Mouse (Mus musculus): ENCODE measurements around the gene Teddm1a.
"Not testable (repeated sequence)": the region's sequence is repeated elsewhere in the genome, so short reads cannot be mapped to it uniquely, and the experiment has no call there.

The Teddm1a gene

GRCm38 (mm10) chr1:153891442-153891841 is at the start of gene Teddm1a:
Teddm1a (plus strand) TSS chr1:153891742.
- no peak for DNase-seq

- DNase-seq = no peak
Measured at GRCm38 (mm10) chr1:153842121-153842740, 49.3 kb upstream of the Teddm1a start.

GRCm38 (mm10) chr1:153844042-153844441 is 47.5 kb upstream of the Teddm1a start, which contains the start of gene Rgsl1:
Rgsl1 (minus strand) TSS chr1:153844142.
- DNase-seq = no peak

- no peak for DNase-seq
Measured at GRCm38 (mm10) chr1:153846420-153846819, 45.1 kb upstream of the Teddm1a start.

- DNase-seq = no peak
Measured at GRCm38 (mm10) chr1:153846867-153847266, 44.7 kb upstream of the Teddm1a start.

GRCm38 (mm10) chr1:153852696-153853095 is 38.8 kb upstream of the Teddm1a start:
- not testable (repeated sequence) for DNase-seq

- DNase-seq = no peak
Measured at GRCm38 (mm10) chr1:153855946-153856345, 35.6 kb upstream of the Teddm1a start.

GRCm38 (mm10) chr1:153874045-153874444 is 17.5 kb upstream of the Teddm1a start, which contains the start of gene Teddm1b:
Teddm1b (plus strand) TSS chr1:153874345.
- DNase-seq = no peak

- not testable (repeated sequence) for DNase-seq
Measured at GRCm38 (mm10) chr1:153880391-153880790, 11.2 kb upstream of the Teddm1a start.

GRCm38 (mm10) chr1:153886024-153886633 is 5.4 kb upstream of the Teddm1a start:
- no peak for DNase-seq

GRCm38 (mm10) chr1:153890121-153890520 is 1.4 kb upstream of the Teddm1a start:
- no peak for DNase-seq

GRCm38 (mm10) chr1:153893746-153894145 is 2.2 kb downstream of the Teddm1a start:
- no peak for DNase-seq

GRCm38 (mm10) chr1:153894201-153894893 is 2.8 kb downstream of the Teddm1a start:
- no peak for DNase-seq

- peak; percentile 47 for DNase-seq
Measured at GRCm38 (mm10) chr1:153894979-153895378, 3.4 kb downstream of the Teddm1a start.

- DNase-seq = no peak
Measured at GRCm38 (mm10) chr1:153897196-153897595, 5.7 kb downstream of the Teddm1a start.

GRCm38 (mm10) chr1:153898989-153899730 is 7.6 kb downstream of the Teddm1a start:
- no peak for DNase-seq

- peak; percentile 98 for DNase-seq
Measured at GRCm38 (mm10) chr1:153899731-153900380, 8.3 kb downstream of the Teddm1a start, which contains the start of the genes Glul and Teddm2. Glul (plus strand) TSS chr1:153899944. Teddm2 (minus strand) TSS chr1:153900228.

- no peak for DNase-seq
Measured at GRCm38 (mm10) chr1:153900381-153900780, 8.8 kb downstream of the Teddm1a start.

- no peak for DNase-seq
Measured at GRCm38 (mm10) chr1:153900860-153901730, 9.6 kb downstream of the Teddm1a start.

GRCm38 (mm10) chr1:153903006-153903405 is 11.5 kb downstream of the Teddm1a start:
- no peak for DNase-seq

- no peak for DNase-seq
Measured at GRCm38 (mm10) chr1:153904236-153904635, 12.7 kb downstream of the Teddm1a start.

All from kidney, adult 11 months (tissue).